Mouse (Mus musculus) MEL (cell line): ENCODE results near the gene Rims3. TPM values are rescaled to one million over a fixed set of nuclear protein-coding genes. Genes with fewer than 3 reads are reported as not detected.

Experiments used
- DNase-seq: peaks from one replicate; pipeline ENCODE4 v3.0.0; 2011; ENCODE audit warnings: low read depth, low spot score
- H3K27ac ChIP-seq: 2 replicates; pipeline ENCODE4 v1.5.1; 2012; ENCODE audit warnings: low read depth, mild to moderate bottlenecking, control low read depth, low read length, moderate library complexity; ENCODE audit not compliant: control insufficient read depth
- H3K27me3 ChIP-seq, 2 experiments: fragments of 150-350 bp in 1 of 2; sonication (generic) in 1 of 2; 2 replicates each; pipeline ENCODE4 v1.6.1; 2012; ENCODE audit warnings: low read length in 2 of 2, mild to moderate bottlenecking in 2 of 2, improper control_type of control experiment in 1 of 2, moderate library complexity in 1 of 2; ENCODE audit not compliant: insufficient read depth in 2 of 2, control insufficient read depth in 1 of 2
- H3K36me3 ChIP-seq, 2 experiments: 2 replicates each; pipeline ENCODE4 v1.6.1; 2012 to 2014; ENCODE audit warnings: low read length in 2 of 2, improper control_type of control experiment in 1 of 2, inconsistent platforms in 1 of 2, mild to moderate bottlenecking in 1 of 2; ENCODE audit not compliant: insufficient read depth in 2 of 2, control insufficient read depth in 1 of 2
- H3K4me1 ChIP-seq, 2 experiments: fragments of 150-350 bp in 1 of 2; sonication (generic) in 1 of 2; 2 replicates each; pipeline ENCODE4 v1.6.1; 2012; ENCODE audit warnings: low read length in 2 of 2, improper control_type of control experiment in 1 of 2, mild to moderate bottlenecking in 1 of 2; ENCODE audit not compliant: insufficient read depth in 2 of 2, control insufficient read depth in 1 of 2
- H3K4me3 ChIP-seq, 2 experiments: fragments of 150-350 bp in 1 of 2; sonication (generic) in 1 of 2; 2 replicates each; pipeline ENCODE4 v1.5.1; 2012; ENCODE audit warnings: low read depth in 2 of 2, low read length in 2 of 2, mild to moderate bottlenecking in 2 of 2, moderate library complexity in 2 of 2, control low read depth in 1 of 2, improper control_type of control experiment in 1 of 2; ENCODE audit not compliant: control insufficient read depth in 1 of 2, insufficient read depth in 1 of 2
- H3K79me2 ChIP-seq: 2 replicates; pipeline ENCODE4 v1.6.1; 2012; ENCODE audit warnings: mild to moderate bottlenecking, low read length, moderate library complexity; ENCODE audit not compliant: control insufficient read depth, poor library complexity, insufficient read depth
- H3K9ac ChIP-seq: 2 replicates; pipeline ENCODE4 v1.6.1; 2012; ENCODE audit warnings: low read depth, mild to moderate bottlenecking, control low read depth, low read length, moderate library complexity; ENCODE audit not compliant: control insufficient read depth, poor library complexity, severe bottlenecking
- H3K9me3 ChIP-seq: fragments of 150-350 bp; sonication (generic); replicated peaks from 2 replicates; pipeline ENCODE4 v1.6.1; 2012; ENCODE audit warnings: mild to moderate bottlenecking, low read length, improper control_type of control experiment, moderate library complexity; ENCODE audit not compliant: insufficient read depth
- BHLHE40 ChIP-seq: IDR thresholded peaks from 2 replicates; pipeline ENCODE4 v1.6.1; 2012; ENCODE audit warnings: low read depth, mild to moderate bottlenecking, inconsistent platforms, low read length, improper control_type of control experiment, borderline replicate concordance
- CHD1 ChIP-seq: IDR thresholded peaks from 2 replicates; pipeline ENCODE4 v1.6.1; 2012; ENCODE audit warnings: low read depth, mild to moderate bottlenecking, inconsistent platforms, low read length, improper control_type of control experiment
- CHD2 ChIP-seq: IDR thresholded peaks from 2 replicates; pipeline ENCODE4 v1.6.1; 2011; ENCODE audit warnings: low read length, improper control_type of control experiment
- CTCF ChIP-seq, 3 experiments: IDR thresholded peaks in 2 of 3; conservative IDR thresholded peaks in 1 of 3; 2 replicates each; pipeline ENCODE4 v1.5.1; 2011 to 2012; ENCODE audit warnings: low read length in 3 of 3, low read depth in 2 of 3, mild to moderate bottlenecking in 2 of 3, improper control_type of control experiment in 1 of 3, inconsistent platforms in 1 of 3, mixed read lengths in 1 of 3, moderate library complexity in 1 of 3; ENCODE audit not compliant: control insufficient read depth in 1 of 3, insufficient read depth in 1 of 3, poor library complexity in 1 of 3, severe bottlenecking in 1 of 3
- E2F4 ChIP-seq: IDR thresholded peaks from 2 replicates; pipeline ENCODE4 v1.6.1; 2011; ENCODE audit warnings: low read depth, low read length, improper control_type of control experiment, borderline replicate concordance
- ELF1 ChIP-seq: IDR thresholded peaks from 2 replicates; pipeline ENCODE4 v1.6.1; 2014; ENCODE audit warnings: low read depth, mild to moderate bottlenecking, inconsistent platforms, low read length, improper control_type of control experiment, moderate library complexity
- ETS1 ChIP-seq: IDR thresholded peaks from 2 replicates; pipeline ENCODE4 v1.6.1; 2012; ENCODE audit warnings: low read depth, mild to moderate bottlenecking, inconsistent platforms, low read length, improper control_type of control experiment, moderate library complexity
- JUND ChIP-seq: IDR thresholded peaks from 2 replicates; pipeline ENCODE4 v1.6.1; 2011; ENCODE audit warnings: low read depth, mild to moderate bottlenecking, improper control_type of control experiment, low read length
- KAT2A ChIP-seq: conservative IDR thresholded peaks from 2 replicates; pipeline ENCODE4 v1.6.1; 2012; ENCODE audit warnings: low read depth, low read length, improper control_type of control experiment, inconsistent platforms
- MAX ChIP-seq: IDR thresholded peaks from 2 replicates; pipeline ENCODE4 v1.6.1; 2011; ENCODE audit warnings: low read length, improper control_type of control experiment
- MEF2A ChIP-seq: IDR thresholded peaks from 2 replicates; pipeline ENCODE4 v1.6.1; 2014; ENCODE audit warnings: low read depth, mild to moderate bottlenecking, inconsistent platforms, low read length, improper control_type of control experiment; ENCODE audit not compliant: poor library complexity, insufficient replicate concordance, severe bottlenecking; ENCODE audit errors: extremely low read depth
- MYB ChIP-seq: IDR thresholded peaks from 2 replicates; pipeline ENCODE4 v1.6.1; 2011; ENCODE audit warnings: mild to moderate bottlenecking, low read depth, low read length, improper control_type of control experiment
- MYC ChIP-seq: IDR thresholded peaks from 2 replicates; pipeline ENCODE4 v1.6.1; 2011; ENCODE audit warnings: low read depth, mild to moderate bottlenecking, low read length, improper control_type of control experiment, moderate library complexity
- NELFE ChIP-seq: IDR thresholded peaks from 2 replicates; pipeline ENCODE4 v1.6.1; 2011; ENCODE audit warnings: low read depth, low read length, improper control_type of control experiment
- NRF1 ChIP-seq: IDR thresholded peaks from 2 replicates; pipeline ENCODE4 v1.6.1; 2014; ENCODE audit warnings: low read depth, mild to moderate bottlenecking, inconsistent platforms, low read length, improper control_type of control experiment, moderate library complexity; ENCODE audit not compliant: poor library complexity, insufficient read depth, severe bottlenecking
- POLR2A ChIP-seq, 2 experiments: IDR thresholded peaks; 2 replicates each; pipeline ENCODE4 v1.6.1; 2011 to 2012; ENCODE audit warnings: low read length in 2 of 2, mild to moderate bottlenecking in 2 of 2, control low read depth in 1 of 2, improper control_type of control experiment in 1 of 2, low read depth in 1 of 2, moderate library complexity in 1 of 2; ENCODE audit not compliant: control insufficient read depth in 1 of 2, insufficient read depth in 1 of 2, poor library complexity in 1 of 2
- RCOR1 ChIP-seq: IDR thresholded peaks from 2 replicates; pipeline ENCODE4 v1.6.1; 2012; ENCODE audit warnings: low read depth, mild to moderate bottlenecking, inconsistent platforms, low read length, improper control_type of control experiment
- SIN3A ChIP-seq: IDR thresholded peaks from 2 replicates; pipeline ENCODE4 v1.6.1; 2012; ENCODE audit warnings: low read length, improper control_type of control experiment, inconsistent platforms
- SMC3 ChIP-seq: IDR thresholded peaks from 2 replicates; pipeline ENCODE4 v1.6.1; 2011; ENCODE audit warnings: low read depth, low read length, improper control_type of control experiment
- TBP ChIP-seq: IDR thresholded peaks from 2 replicates; pipeline ENCODE4 v1.8.0; 2011; ENCODE audit warnings: low read depth, low read length, improper control_type of control experiment
- UBTF ChIP-seq: IDR thresholded peaks from 2 replicates; pipeline ENCODE4 v1.6.1; 2012; ENCODE audit warnings: low read depth, mild to moderate bottlenecking, inconsistent platforms, low read length, improper control_type of control experiment, moderate library complexity, borderline replicate concordance; ENCODE audit not compliant: insufficient read depth
- USF1 ChIP-seq: IDR thresholded peaks from 2 replicates; pipeline ENCODE4 v1.6.1; 2014; ENCODE audit warnings: low read depth, mild to moderate bottlenecking, inconsistent platforms, low read length, improper control_type of control experiment, moderate library complexity
- ZC3H11A ChIP-seq: IDR thresholded peaks from 2 replicates; pipeline ENCODE4 v1.6.1; 2012; ENCODE audit warnings: low read depth, mild to moderate bottlenecking, inconsistent platforms, low read length, improper control_type of control experiment
- ZMIZ1 ChIP-seq: IDR thresholded peaks from 2 replicates; pipeline ENCODE4 v1.6.1; 2012; ENCODE audit warnings: low read depth, mild to moderate bottlenecking, inconsistent platforms, low read length, improper control_type of control experiment, moderate library complexity
- ZNF384 ChIP-seq: IDR thresholded peaks from 2 replicates; pipeline ENCODE4 v1.6.1; 2012; ENCODE audit warnings: low read depth, mild to moderate bottlenecking, inconsistent platforms, low read length, improper control_type of control experiment
- polyA plus RNA-seq, 2 experiments: library from polyadenylated mRNA; stranded (reverse) in 1 of 2; unstranded in 1 of 2; fragments of >175 nt in 1 of 2; fragments of >200 nt in 1 of 2; gene quantifications; 2 replicates each; pipeline versions ENCODE4 v1.2.1 to v1.2.4; 2012; ENCODE audit warnings: low replicate concordance in 2 of 2, low read depth in 1 of 2; ENCODE audit not compliant: insufficient read length in 2 of 2, insufficient read depth in 1 of 2, missing spikeins in 1 of 2
- total RNA-seq: library from RNA; depleted of rRNA; stranded (reverse); fragments of 300-350 nt; gene quantifications from 2 replicates; pipeline ENCODE4 v1.2.3, GENCODE M21; 2012

Rims3 gene
- total and polyA plus RNA-seq, 3 experiments: 0.07 TPM; not detected in 2

DNA sequence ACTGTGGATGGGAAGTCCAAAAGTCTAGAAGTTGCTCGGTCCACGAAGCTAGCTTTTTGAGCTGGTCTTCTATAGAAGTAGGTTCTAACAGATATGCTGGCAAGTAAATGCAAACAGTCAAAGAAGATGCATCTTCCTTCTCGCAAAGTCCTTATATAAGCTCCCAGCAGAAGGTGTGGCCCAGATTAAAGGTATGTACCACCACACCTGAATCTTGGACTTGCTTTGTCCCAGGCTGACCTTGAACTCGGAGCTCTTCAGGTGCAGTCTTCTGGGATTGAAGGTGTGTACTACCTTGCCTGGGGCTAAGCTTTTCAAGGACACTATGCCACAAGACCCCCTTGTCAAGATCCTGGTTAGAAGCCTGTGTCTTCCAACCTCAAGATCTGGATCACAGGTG, 23.1 kb upstream of the Rims3 start, which contains the start of gene Nfyc:
Nfyc (minus strand) TSS at position 101 of the 400 bp plus-strand sequence.
- H3K27ac ChIP-seq: no peak within 1 kb of the TSS
- no peak within 1 kb of the TSS for H3K4me3 ChIP-seq
- no peaks in the 10 kb centered on the region for H3K79me2 ChIP-seq
- no peak within 1 kb of the TSS for H3K9ac ChIP-seq
- H3K4me1 ChIP-seq: peaks cover 0 to 2% of the 10 kb centered on the region in 2 experiments; a peak in 2 of 4 replicates
- TF ChIP-seq SMC3 (no peak), KAT2A (no peak), JUND (no peak), CHD2 (no peak), ZMIZ1 (no peak), RCOR1 (no peak), ETS1 (no peak), ZNF384 (no peak), MYB (no peak), NRF1 (no peak), CHD1 (no peak), TBP (no peak), MEF2A (no peak), ELF1 (no peak), ZC3H11A (no peak), SIN3A (no peak), MYC (no peak), CTCF (IDR thresholded peaks at IDR 0.05 in 2 of 3, conservative IDR thresholded peaks at IDR 0.05 in 1 of 3; ENCODE audit: control insufficient read depth in 1 of 3, insufficient read depth in 1 of 3, low read depth in 2 of 3, low read length in 3 of 3, poor library complexity in 1 of 3, severe bottlenecking in 1 of 3) (no peak), USF1 (no peak), BHLHE40 (no peak)
- peaks cover 0 to 3% of the 10 kb centered on the region in 2 experiments; a peak in 2 of 4 replicates for H3K36me3 ChIP-seq
- H3K27me3 ChIP-seq: peaks cover 0 to 3% of the 10 kb centered on the region in 2 experiments
- no peaks in the 10 kb centered on the region for H3K9me3 ChIP-seq
- DNase-seq: no peak

DNA sequence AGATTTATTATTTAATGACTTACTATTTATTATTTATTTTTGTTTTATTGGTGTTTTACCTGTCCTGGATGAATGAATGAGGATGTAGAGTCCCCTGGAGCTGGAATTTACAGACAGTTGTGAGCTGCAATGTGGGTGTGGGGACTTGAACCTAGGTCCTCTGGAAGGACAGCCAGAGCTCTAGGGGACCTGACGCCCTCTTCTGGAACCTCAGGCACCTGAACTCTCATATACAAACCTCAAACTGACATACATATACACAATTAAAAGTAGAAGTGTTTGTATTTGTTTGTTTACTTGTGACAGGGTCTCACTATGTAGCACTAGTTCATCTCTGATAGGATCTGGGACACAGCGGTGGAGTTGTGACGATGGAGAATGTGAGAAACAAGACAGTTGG, 13.3 kb upstream of the Rims3 start:
- DNase-seq: no peak
- Histone ChIP-seq H3K4me3 (no peak overlapping the region), H3K4me1 (peaks cover 0 to 15% of the 10 kb centered on the region in 2 experiments; a peak in 2 of 4 replicates), H3K79me2 (no peaks in the 10 kb centered on the region), H3K9ac (no peak overlapping the region), H3K9me3 (no peaks in the 10 kb centered on the region), H3K36me3 (peaks cover 0 to 11% of the 10 kb centered on the region in 2 experiments; a peak in 2 of 4 replicates), H3K27ac (no peak overlapping the region), H3K27me3 (peaks cover 2 to 3% of the 10 kb centered on the region in 2 experiments; a peak in 3 of 4 replicates)
- TF ChIP-seq NELFE (no peak), MYB (no peak), TBP (no peak), E2F4 (no peak), MAX (no peak), CTCF (IDR thresholded peaks at IDR 0.05 in 2 of 3, conservative IDR thresholded peaks at IDR 0.05 in 1 of 3; ENCODE audit: control insufficient read depth in 1 of 3, insufficient read depth in 1 of 3, low read depth in 2 of 3, low read length in 3 of 3, poor library complexity in 1 of 3, severe bottlenecking in 1 of 3) (no peak), ETS1 (no peak), ELF1 (no peak), UBTF (no peak), ZNF384 (no peak), CHD2 (no peak), JUND (no peak), ZMIZ1 (no peak), POLR2A (IDR thresholded peaks at IDR 0.05; ENCODE audit: control insufficient read depth in 1 of 2, insufficient read depth in 1 of 2, low read depth in 1 of 2, low read length in 2 of 2, poor library complexity in 1 of 2) (no peak)
